Mouse (Mus musculus): ENCODE measurements at regions not wholly inside any gene's neighbourhood (a gene's known extent, or its start where the extent isn't known, plus 50 kb on each side); places are given as distances from the start of the nearest gene placed in this dataset.

- DNase-seq (ENCODE audit: low read depth, low spot score), result no peak
- WGBS, result 72% methylated on average over 16 of the region's 16 CpGs
Observed at GRCm38 (mm10) chr2:160503597-160504393, 136.9 kb upstream of the Mafb start.

GRCm38 (mm10) chr2:160504394-160504657 is 137.5 kb upstream of the Mafb start:
- no peak for DNase-seq (ENCODE audit: low read depth, low spot score)
- 95% methylated on average over 4 of the region's 4 CpGs for WGBS

- DNase-seq (ENCODE audit: low read depth, low spot score), result no peak
- 75% methylated on average over 9 of the region's 9 CpGs for WGBS
Observed at GRCm38 (mm10) chr2:160507371-160507770, 138.3 kb upstream of the Top1 start.

GRCm38 (mm10) chr2:160507816-160508564 is 137.7 kb upstream of the Top1 start:
- WGBS, result 62% methylated on average over 22 of the region's 22 CpGs
- DNase-seq (ENCODE audit: low read depth, low spot score), result no peak

- WGBS, result 79% methylated on average over 5 of the region's 5 CpGs
- DNase-seq (ENCODE audit: low read depth, low spot score), result no peak
Observed at GRCm38 (mm10) chr2:160510159-160510558, 135.5 kb upstream of the Top1 start.

- DNase-seq (ENCODE audit: low read depth, low spot score), result no peak
- WGBS, result 59% methylated on average over 14 of the region's 14 CpGs
Observed at GRCm38 (mm10) chr2:160510635-160511421, 134.9 kb upstream of the Top1 start.

GRCm38 (mm10) chr2:160515621-160516020 is 130.1 kb upstream of the Top1 start:
- DNase-seq (ENCODE audit: low read depth, low spot score), result no peak
- 46% methylated on average over 6 of the region's 6 CpGs for WGBS

GRCm38 (mm10) chr2:160516526-160516925 is 129.2 kb upstream of the Top1 start:
- WGBS, result 36% methylated on average over 6 of the region's 6 CpGs
- no peak for DNase-seq (ENCODE audit: low read depth, low spot score)

GRCm38 (mm10) chr2:160525301-160526205 is 120.1 kb upstream of the Top1 start:
- DNase-seq (ENCODE audit: low read depth, low spot score), result no peak
- whole genome bisulfite sequencing, result 58% methylated on average over 9 of the region's 9 CpGs

GRCm38 (mm10) chr2:160526377-160527125 is 119.1 kb upstream of the Top1 start:
- 34% methylated on average over 8 of the region's 8 CpGs for WGBS
- DNase-seq (ENCODE audit: low read depth, low spot score), result no peak

- no peak for DNase-seq (ENCODE audit: low read depth, low spot score)
- 58% methylated on average over 7 of the region's 7 CpGs for WGBS
Observed at GRCm38 (mm10) chr2:160529306-160529705, 116.4 kb upstream of the Top1 start.

GRCm38 (mm10) chr2:160530377-160530776 is 115.3 kb upstream of the Top1 start:
- no peak for DNase-seq (ENCODE audit: low read depth, low spot score)
- WGBS, result 35% methylated on average over 3 of the region's 3 CpGs

GRCm38 (mm10) chr2:160537319-160537719 is 108.4 kb upstream of the Top1 start:
- no peak for DNase-seq (ENCODE audit: low read depth, low spot score)
- WGBS, result 23% methylated on average over 8 of the region's 8 CpGs

- WGBS, result 44% methylated on average over 4 of the region's 4 CpGs
- no peak for DNase-seq (ENCODE audit: low read depth, low spot score)
Observed at GRCm38 (mm10) chr2:160545527-160545926, 100.2 kb upstream of the Top1 start.

GRCm38 (mm10) chr2:160552121-160552669 is 93.5 kb upstream of the Top1 start:
- no peak for DNase-seq (ENCODE audit: low read depth, low spot score)
- 74% methylated on average over 19 of the region's 19 CpGs for WGBS

- DNase-seq (ENCODE audit: low read depth, low spot score), result no peak
- 67% methylated on average over 14 of the region's 14 CpGs for WGBS
Observed at GRCm38 (mm10) chr2:160561711-160562110, 84.0 kb upstream of the Top1 start.

GRCm38 (mm10) chr2:160567813-160568212 is 77.9 kb upstream of the Top1 start:
- 95% methylated on average over 4 of the region's 4 CpGs for WGBS

GRCm38 (mm10) chr2:160569496-160569895 is 76.2 kb upstream of the Top1 start:
- no peak for DNase-seq (ENCODE audit: low read depth, low spot score)
- WGBS, result 77% methylated on average over 5 of the region's 5 CpGs

More at GRCm38 (mm10) chr2:160567813-160568212, 77.9 kb upstream of the Top1 start:
- DNase-seq (ENCODE audit: low read depth, low spot score), result no peak

Measured in large intestine, adult 2 months (tissue).